Mouse (Mus musculus) embryonic facial prominence, embryonic 10.5 days (tissue): ENCODE measurements around the gene Enkur. TPM values are rescaled to one million over a fixed set of nuclear protein-coding genes. Genes with fewer than 3 reads are reported as not detected.
A peak's percentile ranks its signal among the peaks of the same experiment; 100 is the strongest.
"Not testable (repeated sequence)": the region's sequence is repeated elsewhere in the genome, so short reads cannot be mapped to it uniquely, and the experiment has no call there.

ENCODE experiments used
- DNase-seq: peaks from one replicate; pipeline ENCODE4 v3.0.0-alpha.2; 2017; ENCODE audit warnings: low spot score
- H3K27ac ChIP-seq: fragments of 300-500 bp; sonication (generic); replicated peaks from 2 replicates; pipeline ENCODE4 v1.5.1; 2016; ENCODE audit warnings: mild to moderate bottlenecking
- H3K27me3 ChIP-seq: fragments of 300-500 bp; sonication (generic); replicated peaks from 2 replicates; pipeline ENCODE4 v1.6.1; 2016; ENCODE audit warnings: low read depth, mild to moderate bottlenecking; ENCODE audit not compliant: poor library complexity, severe bottlenecking
- H3K36me3 ChIP-seq: fragments of 300-500 bp; sonication (generic); replicated peaks from 2 replicates; pipeline ENCODE4 v1.6.1; 2016; ENCODE audit warnings: mild to moderate bottlenecking, moderate library complexity
- H3K4me1 ChIP-seq: fragments of 300-500 bp; sonication (generic); 2 replicates; pipeline ENCODE4 v1.6.1; 2016
- H3K4me3 ChIP-seq: fragments of 300-500 bp; sonication (generic); 2 replicates; pipeline ENCODE4 v1.5.1; 2016; ENCODE audit warnings: mild to moderate bottlenecking, moderate library complexity
- H3K9me3 ChIP-seq: fragments of 300-500 bp; sonication (generic); 2 replicates; pipeline ENCODE4 v1.6.1; 2016; ENCODE audit warnings: mild to moderate bottlenecking
- WGBS: fragments of 180-500 bp; shearing (Covaris S2); methylation state at CpG from one replicate; pipeline ENCODE4 v1.1.7; 2016; 5-methylcytosine and 5-hydroxymethylcytosine counted together
- polyA plus RNA-seq: library from polyadenylated mRNA; unstranded; fragments of >200 nt; fragmentation: Nextera tagmentation; extraction: Ambion mirVana; gene quantifications from 2 replicates; pipeline ENCODE4 v1.2.1, GENCODE M21; 2016

Enkur gene
- 0.16 and 0.62 TPM in 2 replicates for polyA plus RNA-seq

DNA sequence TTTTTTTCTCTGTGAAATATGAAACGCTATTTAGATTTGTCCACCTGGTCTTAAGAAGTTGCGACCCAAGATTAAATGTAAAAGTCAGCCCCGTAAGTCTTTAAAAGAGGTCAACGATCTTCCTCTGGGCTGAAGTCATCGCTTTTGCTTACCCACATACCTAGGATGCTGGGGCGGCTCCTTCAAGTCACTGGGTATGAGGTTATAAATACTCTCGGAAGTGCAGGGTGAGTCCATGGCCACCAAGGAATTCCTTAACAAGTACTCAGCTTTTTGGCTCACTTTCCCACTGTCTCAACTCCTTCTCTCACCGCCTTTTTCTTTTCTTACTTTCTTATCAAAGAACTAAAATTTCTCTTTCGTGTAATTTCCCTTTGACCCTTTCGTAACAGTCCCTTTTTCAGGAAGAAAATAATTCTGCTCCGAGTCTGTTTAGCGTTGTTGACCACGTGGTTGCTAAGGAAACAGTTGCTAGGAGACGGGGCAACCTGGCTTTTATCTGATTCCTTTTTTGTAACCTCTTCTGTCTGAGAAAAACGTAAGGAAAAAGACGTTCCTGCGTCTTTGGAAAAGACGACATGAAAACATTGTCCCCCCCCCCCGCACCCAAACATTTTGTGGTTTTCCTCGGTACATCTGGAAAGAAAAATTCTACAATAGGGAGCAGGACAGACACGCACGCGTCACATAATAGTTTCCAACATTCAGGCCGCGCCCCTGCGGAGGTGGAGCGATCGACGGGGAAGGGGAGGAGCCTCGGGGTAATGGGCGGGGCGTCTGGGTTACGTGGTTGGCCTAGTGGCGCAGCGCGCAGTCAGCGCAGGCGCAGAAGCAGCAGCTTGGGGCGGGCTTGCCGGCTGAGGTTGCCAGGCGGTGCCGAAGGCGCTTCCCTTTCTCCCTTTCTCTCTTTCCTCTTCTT is at the start of gene Enkur, which contains the start of gene Thnsl1:
Enkur (minus strand) TSS at position 454 of the 919 bp plus-strand sequence.
Thnsl1 (plus strand) TSS at position 813 of the 919 bp plus-strand sequence.
- peaks cover 14% of the 10 kb centered on the region for H3K4me1 ChIP-seq
- peak within 1 kb of the TSS; percentile 76 for H3K4me3 ChIP-seq
- no peaks in the 10 kb centered on the region for H3K36me3 ChIP-seq
- no peaks in the 10 kb centered on the region for H3K9me3 ChIP-seq
- H3K27ac ChIP-seq: peak within 1 kb of the TSS; percentile 84
- peak; percentile 98 for DNase-seq
- no peaks in the 10 kb centered on the region for H3K27me3 ChIP-seq
- WGBS: 3% methylated on average over 43 of the region's 43 CpGs

DNA sequence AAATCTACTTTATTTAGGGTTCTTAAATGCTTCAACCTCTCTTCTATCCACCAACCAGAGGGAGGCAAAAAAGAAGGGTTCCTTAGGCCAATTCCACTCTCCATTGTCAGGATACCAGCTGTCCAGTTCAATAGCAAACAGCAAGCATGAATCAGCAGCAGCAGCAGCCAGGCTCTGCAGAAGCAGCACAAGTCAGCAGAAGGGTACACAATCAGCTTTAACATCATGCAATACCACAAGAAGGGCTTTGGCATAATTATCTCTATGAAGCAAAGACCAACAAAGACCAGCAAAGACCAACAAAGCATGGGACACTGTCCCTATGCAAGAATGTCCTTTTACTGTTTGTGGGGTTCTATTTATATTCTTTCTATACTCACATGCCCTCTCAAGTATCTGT is 49.1 kb upstream of the Enkur start:
- H3K9me3 ChIP-seq: no peaks in the 10 kb centered on the region
- H3K27me3 ChIP-seq: no peaks in the 10 kb centered on the region
- no peaks in the 10 kb centered on the region for H3K36me3 ChIP-seq
- no peak for DNase-seq
- no peak overlapping the region for H3K27ac ChIP-seq
- H3K4me3 ChIP-seq: no peak overlapping the region
- no peaks in the 10 kb centered on the region for H3K4me1 ChIP-seq

- 82% methylated on average over 3 of the region's 3 CpGs for WGBS
- no peaks in the 10 kb centered on the region for H3K4me1 ChIP-seq
- H3K27ac ChIP-seq: no peak overlapping the region
- no peaks in the 10 kb centered on the region for H3K36me3 ChIP-seq
- H3K4me3 ChIP-seq: no peak overlapping the region
- H3K27me3 ChIP-seq: no peaks in the 10 kb centered on the region
- DNase-seq: no peak
- no peaks in the 10 kb centered on the region for H3K9me3 ChIP-seq
Observed at GRCm38 (mm10) chr2:21253644-21254043, 48.5 kb upstream of the Enkur start.

GRCm38 (mm10) chr2:21245477-21246102 is 40.4 kb upstream of the Enkur start:
- H3K27me3 ChIP-seq: no peaks in the 10 kb centered on the region
- H3K36me3 ChIP-seq: no peaks in the 10 kb centered on the region
- WGBS: 87% methylated on average over 2 of the region's 2 CpGs
- H3K27ac ChIP-seq: no peak overlapping the region
- no peak overlapping the region for H3K4me3 ChIP-seq
- H3K9me3 ChIP-seq: no peaks in the 10 kb centered on the region
- DNase-seq: no peak
- no peaks in the 10 kb centered on the region for H3K4me1 ChIP-seq

GRCm38 (mm10) chr2:21244986-21245385 is 39.8 kb upstream of the Enkur start:
- Histone ChIP-seq H3K9me3 (no peaks in the 10 kb centered on the region), H3K36me3 (no peaks in the 10 kb centered on the region), H3K4me3 (no peak overlapping the region), H3K27me3 (no peaks in the 10 kb centered on the region), H3K4me1 (no peaks in the 10 kb centered on the region), H3K27ac (no peak overlapping the region)
- WGBS: 88% methylated on average over 4 of the region's 4 CpGs
- DNase-seq: no peak

- H3K4me1 ChIP-seq, H3K36me3 ChIP-seq, H3K9me3 ChIP-seq, H3K27ac ChIP-seq, DNase-seq, H3K4me3 ChIP-seq, H3K27me3 ChIP-seq: not testable (repeated sequence)
- WGBS: 77% methylated on average over 4 of the region's 6 CpGs
Observed at GRCm38 (mm10) chr2:21244104-21244503, 38.9 kb upstream of the Enkur start.

DNA sequence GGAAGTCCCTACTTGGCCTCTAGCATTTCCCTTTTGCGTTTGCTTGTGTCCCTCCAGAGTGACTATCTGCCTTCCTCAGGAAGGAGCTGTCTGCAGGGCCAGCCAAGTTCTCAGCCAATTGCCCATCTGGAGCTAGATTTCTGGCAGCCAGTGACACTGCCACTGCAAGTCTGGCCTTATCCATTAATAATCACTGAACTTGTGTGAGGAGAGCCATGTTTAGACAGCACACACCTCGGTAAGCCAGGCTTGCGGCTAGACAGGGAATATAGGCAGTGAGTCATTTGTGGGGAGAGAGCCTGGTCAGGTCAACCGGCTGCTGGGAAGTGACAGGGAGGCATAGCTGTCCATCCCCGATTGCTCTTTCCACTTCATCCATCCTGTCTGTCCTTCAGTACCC is 31.7 kb upstream of the Enkur start:
- Histone ChIP-seq H3K4me1 (no peaks in the 10 kb centered on the region), H3K27me3 (no peaks in the 10 kb centered on the region), H3K36me3 (no peaks in the 10 kb centered on the region), H3K9me3 (no peaks in the 10 kb centered on the region), H3K27ac (no peak overlapping the region), H3K4me3 (no peak overlapping the region)
- DNase-seq: no peak
- 76% methylated on average over 5 of the region's 5 CpGs for WGBS

GRCm38 (mm10) chr2:21235844-21236386 is 30.8 kb upstream of the Enkur start:
- 96% methylated on average over 4 of the region's 4 CpGs for WGBS
- H3K27ac ChIP-seq: no peak overlapping the region
- no peak overlapping the region for H3K4me3 ChIP-seq
- no peaks in the 10 kb centered on the region for H3K36me3 ChIP-seq
- no peaks in the 10 kb centered on the region for H3K9me3 ChIP-seq
- H3K27me3 ChIP-seq: no peaks in the 10 kb centered on the region
- DNase-seq: no peak
- H3K4me1 ChIP-seq: no peaks in the 10 kb centered on the region

- Histone ChIP-seq H3K27ac (no peak overlapping the region), H3K4me3 (no peak overlapping the region), H3K27me3 (no peaks in the 10 kb centered on the region), H3K4me1 (no peaks in the 10 kb centered on the region), H3K9me3 (no peaks in the 10 kb centered on the region), H3K36me3 (no peaks in the 10 kb centered on the region)
- WGBS: 82% methylated on average over 9 of the region's 9 CpGs
- DNase-seq: peak; percentile 20
Observed at GRCm38 (mm10) chr2:21234871-21235648, 29.9 kb upstream of the Enkur start.

DNA sequence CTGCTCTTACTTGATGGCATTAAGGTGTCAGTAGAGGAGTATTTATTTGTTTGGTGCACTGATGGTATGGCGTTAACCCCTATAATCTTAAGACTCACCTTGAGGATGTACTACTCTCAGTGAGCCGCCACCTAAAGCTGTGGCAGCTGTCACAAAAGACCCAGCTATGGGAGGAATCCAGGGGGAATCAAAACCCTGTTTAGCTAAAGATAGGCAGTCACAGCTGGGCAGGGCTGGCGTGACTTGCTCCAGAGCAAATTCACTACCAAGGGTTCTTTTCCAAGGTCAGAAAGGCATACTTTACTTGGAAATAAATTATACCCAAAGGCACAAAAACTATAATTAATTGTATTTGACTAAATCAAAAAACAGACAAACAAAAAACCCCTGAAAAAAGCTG is 26.0 kb upstream of the Enkur start:
- 76% methylated on average over 3 of the region's 3 CpGs for WGBS
- H3K36me3 ChIP-seq: no peaks in the 10 kb centered on the region
- H3K4me1 ChIP-seq: no peaks in the 10 kb centered on the region
- DNase-seq: no peak
- H3K27ac ChIP-seq: no peak overlapping the region
- H3K4me3 ChIP-seq: no peak overlapping the region
- H3K9me3 ChIP-seq: no peaks in the 10 kb centered on the region
- no peaks in the 10 kb centered on the region for H3K27me3 ChIP-seq

- Histone ChIP-seq H3K27me3 (no peaks in the 10 kb centered on the region), H3K4me1 (no peaks in the 10 kb centered on the region), H3K27ac (no peak overlapping the region), H3K4me3 (no peak overlapping the region), H3K9me3 (no peaks in the 10 kb centered on the region), H3K36me3 (no peaks in the 10 kb centered on the region)
- no peak for DNase-seq
- 67% methylated on average over 2 of the region's 2 CpGs for WGBS
Observed at GRCm38 (mm10) chr2:21230276-21230675, 25.1 kb upstream of the Enkur start.
